Mouse (Mus musculus): ENCODE measurements around the gene Egfl6. TPM values are rescaled to one million over a fixed set of nuclear protein-coding genes. Genes with fewer than 3 reads are reported as not detected.

Gene Egfl6
- polyA plus RNA-seq, 1 experiment: 1.5 TPM

DNA sequence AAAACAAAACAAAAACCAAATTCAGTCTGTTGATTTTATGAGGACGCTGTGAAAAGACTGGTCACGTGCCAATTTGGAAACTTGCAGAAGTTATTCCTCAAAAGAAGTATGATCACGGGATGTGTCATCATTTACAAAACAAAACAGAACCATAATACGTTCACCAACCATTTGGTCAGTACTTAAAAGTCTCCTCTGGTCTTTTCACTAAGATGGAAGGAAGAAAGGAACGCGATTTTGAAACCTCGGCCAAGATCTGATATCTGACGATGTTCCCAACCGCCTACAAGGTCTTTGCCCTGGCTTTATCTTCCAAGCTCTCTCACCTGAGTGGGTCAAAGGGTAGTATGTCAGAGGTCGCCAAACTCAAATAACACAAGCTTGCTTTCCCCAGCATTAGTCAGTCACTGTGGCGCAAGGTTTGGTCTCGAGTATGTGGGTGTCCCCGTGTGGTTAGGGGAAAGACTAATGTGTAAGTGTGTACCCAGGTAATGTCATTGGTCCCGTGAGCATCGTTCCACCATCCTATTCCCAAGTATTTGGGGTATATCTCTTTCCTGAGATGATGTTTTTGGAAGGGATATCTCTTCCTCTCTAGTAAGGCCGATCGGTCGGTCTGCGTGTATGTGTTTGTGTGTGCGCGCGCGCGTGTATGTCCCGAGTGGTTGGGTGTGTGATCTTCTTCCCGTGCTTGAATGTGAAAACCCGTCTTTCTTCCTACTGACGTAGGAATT lies 106.7 kb downstream of the Egfl6 start:
- Histone ChIP-seq H3K4me3 (replicated peaks; ENCODE audit: control insufficient read depth, low read depth, low read length) (peak overlapping the region; percentile 90), H3K4me1 (ENCODE audit: control insufficient read depth, insufficient read depth, low read length) (no peaks in the 10 kb centered on the region; the same call in 1 of the 2 replicates), H3K27ac (ENCODE audit: control insufficient read depth, insufficient read depth, low read depth, low read length, poor library complexity) (peak overlapping the region; percentile 62; the same call in 1 of the 2 replicates)
- TF ChIP-seq CTCF (IDR thresholded peaks at IDR 0.05; ENCODE audit: control insufficient read depth, insufficient read depth, low read length): no peak
- no peak for TF ChIP-seq POLR2A (IDR thresholded peaks at IDR 0.05; ENCODE audit: borderline replicate concordance, control insufficient read depth, low read depth, low read length)
- WGBS: 15% methylated on average over 28 of the region's 28 CpGs

DNA sequence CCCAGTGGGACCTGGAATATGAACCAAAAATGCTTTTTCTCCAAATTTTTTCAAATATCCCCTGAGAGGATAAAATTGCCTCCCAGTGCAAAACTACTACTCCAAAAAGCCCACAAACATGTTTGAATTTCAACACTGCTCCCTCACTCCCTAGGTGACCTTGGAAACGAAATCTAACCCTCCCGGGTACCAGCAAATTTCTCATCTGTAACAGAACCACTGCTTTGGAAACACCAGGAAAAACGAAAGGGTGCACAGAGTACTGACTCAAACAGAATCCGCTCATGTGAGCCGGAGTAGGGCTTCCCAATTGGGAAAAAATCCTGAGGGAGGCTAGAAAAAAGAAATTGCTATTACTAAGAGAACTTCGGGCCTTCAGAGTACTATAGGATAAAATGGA lies 108.1 kb downstream of the Egfl6 start:
- H3K4me1 ChIP-seq (ENCODE audit: control insufficient read depth, insufficient read depth, low read length): no peaks in the 10 kb centered on the region; the same call in 1 of the 2 replicates
- no peak overlapping the region for H3K27ac ChIP-seq (ENCODE audit: control insufficient read depth, insufficient read depth, low read depth, low read length, poor library complexity)
- 70% methylated on average over 6 of the region's 6 CpGs for WGBS
- TF ChIP-seq POLR2A (IDR thresholded peaks at IDR 0.05; ENCODE audit: borderline replicate concordance, control insufficient read depth, low read depth, low read length) (no peak), CTCF (IDR thresholded peaks at IDR 0.05; ENCODE audit: control insufficient read depth, insufficient read depth, low read length) (no peak)
- H3K4me3 ChIP-seq (replicated peaks; ENCODE audit: control insufficient read depth, low read depth, low read length): no peak overlapping the region

Other genes starting within 250 kb of the Egfl6 start
- 6.8 and 7.6 TPM in 2 replicates for gene Trappc2, start 145.1 kb downstream of the Egfl6 start, polyA plus RNA-seq (2011; ENCODE audit: insufficient read depth, insufficient read length, low replicate concordance, missing spikeins)
- 6.2 and 6.6 TPM in 2 replicates for gene Ofd1, start 145.0 kb downstream of the Egfl6 start, polyA plus RNA-seq (2011; ENCODE audit: insufficient read depth, insufficient read length, low replicate concordance, missing spikeins)
- 14.2 and 26.0 TPM in 2 replicates for gene Rab9, start 105.9 kb downstream of the Egfl6 start, polyA plus RNA-seq (2011; ENCODE audit: insufficient read depth, insufficient read length, low replicate concordance, missing spikeins)
- gene Tceanc, start 67.2 kb downstream of the Egfl6 start, polyA plus RNA-seq (2011; ENCODE audit: insufficient read depth, insufficient read length, low replicate concordance, missing spikeins): 1.5 and 2.0 TPM in 2 replicates